Mouse (Mus musculus) neural tube, embryonic 14.5 days (tissue): Measurements from ENCODE around the gene Riok1. TPM values are rescaled to one million over a fixed set of nuclear protein-coding genes. Genes with fewer than 3 reads are reported as not detected.

Experiments
- ATAC-seq: fragments of 200-750 bp; cut with Nextera tagmentation; 2 replicates; pipeline ENCODE4 v1.8.0; 2017; ENCODE audit warnings: low read depth, mild to moderate bottlenecking, moderate TSS enrichment, moderate library complexity
- H3K27ac ChIP-seq: fragments of 300-500 bp; sonication (generic); 2 replicates; pipeline ENCODE4 v1.5.1; 2014; ENCODE audit warnings: low read depth, mild to moderate bottlenecking, control low read depth, low read length, moderate library complexity, mixed read lengths
- H3K27me3 ChIP-seq: fragments of 300-500 bp; sonication (generic); 2 replicates; pipeline ENCODE4 v1.6.1; 2014; ENCODE audit warnings: low read length; ENCODE audit not compliant: control insufficient read depth, insufficient read depth
- H3K36me3 ChIP-seq: fragments of 300-500 bp; sonication (generic); 2 replicates; pipeline ENCODE4 v1.6.1; 2014; ENCODE audit warnings: low read length, mixed read lengths; ENCODE audit not compliant: control insufficient read depth, insufficient read depth
- H3K4me1 ChIP-seq: fragments of 300-500 bp; sonication (generic); 2 replicates; pipeline ENCODE4 v1.6.1; 2014; ENCODE audit warnings: low read length; ENCODE audit not compliant: control insufficient read depth, insufficient read depth
- H3K4me2 ChIP-seq: fragments of 300-500 bp; sonication (generic); 2 replicates; pipeline ENCODE4 v1.6.1; 2014; ENCODE audit warnings: mild to moderate bottlenecking, low read depth, low read length, control low read depth
- H3K4me3 ChIP-seq: fragments of 300-500 bp; sonication (generic); 2 replicates; pipeline ENCODE4 v1.5.1; 2014; ENCODE audit warnings: low read depth, low read length, control low read depth, mixed read lengths
- H3K9ac ChIP-seq: fragments of 300-500 bp; sonication (generic); replicated peaks from 2 replicates; pipeline ENCODE4 v1.6.1; 2014; ENCODE audit warnings: low read depth, mild to moderate bottlenecking, control low read depth, low read length, mixed read lengths
- H3K9me3 ChIP-seq: fragments of 300-500 bp; sonication (generic); 2 replicates; pipeline ENCODE4 v1.6.1; 2016; ENCODE audit warnings: low read length; ENCODE audit not compliant: control insufficient read depth
- WGBS: fragments of 180-500 bp; shearing (Covaris S2); extraction: QIAGEN DNeasy Blood & Tissue Kit; methylation state at CpG from one replicate; pipeline ENCODE4 v1.1.7; 2014; 5-methylcytosine and 5-hydroxymethylcytosine counted together
- polyA plus RNA-seq: library from polyadenylated mRNA; unstranded; fragments of >200 nt; fragmentation: Nextera tagmentation; extraction: Ambion mirVana; gene quantifications from 2 replicates; pipeline ENCODE4 v1.2.1, GENCODE M21; 2014

Riok1 gene
- polyA plus RNA-seq, 1 experiment from 2014 or later: 57.5 TPM

DNA sequence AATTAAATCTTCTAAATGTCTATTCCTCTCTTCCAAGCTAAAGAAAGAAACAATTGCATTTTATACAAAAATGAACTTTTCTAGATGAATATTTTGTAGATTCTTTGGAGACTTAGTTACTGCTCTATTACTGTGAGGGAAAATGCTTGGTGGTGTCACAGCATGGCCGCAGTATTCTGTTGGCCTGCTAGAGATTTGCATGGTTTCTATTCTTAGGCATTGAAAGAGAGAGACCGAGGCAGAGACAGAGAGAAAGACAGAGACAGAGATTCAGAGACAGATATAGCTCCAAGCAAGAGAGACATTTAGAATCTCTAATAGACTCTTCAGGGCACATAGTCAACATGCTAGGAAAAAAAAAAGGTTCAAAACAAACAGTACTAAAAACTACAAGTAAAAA lies 28.8 kb upstream of the Riok1 start:
- no peak overlapping the region for H3K4me3 ChIP-seq
- no peaks in the 10 kb centered on the region for H3K36me3 ChIP-seq
- WGBS: 90% methylated on average over 2 of the region's 2 CpGs
- H3K9ac ChIP-seq: no peak overlapping the region
- ATAC-seq: no peak
- H3K4me2 ChIP-seq: no peak overlapping the region
- H3K27me3 ChIP-seq: no peaks in the 10 kb centered on the region
- H3K4me1 ChIP-seq: no peaks in the 10 kb centered on the region
- H3K9me3 ChIP-seq: no peaks in the 10 kb centered on the region
- H3K27ac ChIP-seq: no peak overlapping the region

GRCm38 (mm10) chr13:38009721-38010408 lies 26.9 kb upstream of the Riok1 start:
- H3K27ac ChIP-seq: no peak overlapping the region
- no peaks in the 10 kb centered on the region for H3K4me1 ChIP-seq
- H3K9ac ChIP-seq: no peak overlapping the region
- ATAC-seq: no peak
- no peak overlapping the region for H3K4me3 ChIP-seq
- no peaks in the 10 kb centered on the region for H3K36me3 ChIP-seq
- H3K9me3 ChIP-seq: no peaks in the 10 kb centered on the region
- no peaks in the 10 kb centered on the region for H3K27me3 ChIP-seq
- no peak overlapping the region for H3K4me2 ChIP-seq
- WGBS: 96% methylated on average over 5 of the region's 5 CpGs

DNA sequence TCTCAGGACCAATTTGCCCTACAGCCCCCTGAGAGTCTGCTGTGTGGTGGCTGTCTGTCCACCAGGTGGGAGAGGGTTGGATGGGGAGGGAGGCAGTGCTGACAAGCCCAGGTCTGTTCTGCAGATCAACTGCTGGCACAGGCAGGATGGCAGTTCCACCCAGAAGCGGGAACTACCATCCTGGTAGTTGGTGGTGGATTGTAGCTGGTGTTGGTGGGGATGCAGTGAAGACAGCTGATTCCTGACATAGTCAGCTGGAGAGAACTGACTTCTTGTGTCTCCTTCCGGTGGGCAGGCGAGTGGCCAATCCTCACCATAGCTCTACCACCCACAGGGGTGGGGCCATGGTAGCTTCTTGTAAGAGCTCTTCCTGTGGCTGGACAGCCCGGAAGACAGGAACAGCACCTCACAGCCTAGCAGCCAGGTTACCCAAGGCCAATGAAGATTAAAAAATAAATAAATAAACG lies 26.3 kb upstream of the Riok1 start:
- Histone ChIP-seq H3K4me2 (no peak overlapping the region), H3K4me3 (no peak overlapping the region), H3K36me3 (no peaks in the 10 kb centered on the region), H3K27ac (no peak overlapping the region), H3K9me3 (no peaks in the 10 kb centered on the region), H3K9ac (no peak overlapping the region), H3K4me1 (no peaks in the 10 kb centered on the region), H3K27me3 (no peaks in the 10 kb centered on the region)
- ATAC-seq: no peak
- WGBS: 84% methylated on average over 5 of the region's 5 CpGs

DNA sequence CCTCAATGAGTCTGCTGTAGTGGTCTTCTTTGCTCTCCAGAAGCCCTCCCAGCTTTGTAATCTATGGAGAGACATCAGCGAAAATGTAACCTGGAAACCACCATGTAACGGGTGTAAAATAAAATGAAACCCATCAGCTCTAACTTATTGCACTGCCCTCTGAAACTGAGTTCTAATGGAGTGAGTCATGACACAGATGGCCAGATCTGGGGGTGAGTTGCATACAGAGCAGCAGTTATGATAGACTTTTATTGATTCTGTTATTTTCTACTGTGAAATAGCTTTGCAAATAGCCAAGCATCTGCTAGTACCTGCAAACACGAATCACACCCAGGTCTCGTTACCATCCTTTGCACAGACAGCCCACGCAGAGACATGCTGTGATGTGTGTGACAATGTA lies 24.4 kb upstream of the Riok1 start:
- no peak overlapping the region for H3K9ac ChIP-seq
- H3K4me2 ChIP-seq: no peak overlapping the region
- H3K27ac ChIP-seq: no peak overlapping the region
- H3K9me3 ChIP-seq: no peaks in the 10 kb centered on the region
- no peak for ATAC-seq
- WGBS: 81% methylated on average over 5 of the region's 5 CpGs
- H3K27me3 ChIP-seq: no peaks in the 10 kb centered on the region
- no peaks in the 10 kb centered on the region for H3K4me1 ChIP-seq
- H3K4me3 ChIP-seq: no peak overlapping the region
- H3K36me3 ChIP-seq: no peaks in the 10 kb centered on the region

- WGBS: 93% methylated on average over 4 of the region's 4 CpGs
- Histone ChIP-seq H3K4me1 (no peaks in the 10 kb centered on the region), H3K9me3 (no peaks in the 10 kb centered on the region), H3K4me3 (no peak overlapping the region), H3K27ac (no peak overlapping the region), H3K9ac (no peak overlapping the region), H3K4me2 (no peak overlapping the region), H3K36me3 (no peaks in the 10 kb centered on the region), H3K27me3 (no peaks in the 10 kb centered on the region)
- no peak for ATAC-seq
These were observed 21.2 kb upstream of the Riok1 start for GRCm38 (mm10) chr13:38015591-38015990.

GRCm38 (mm10) chr13:38018791-38019190 lies 18.0 kb upstream of the Riok1 start:
- Histone ChIP-seq H3K4me2 (no peak overlapping the region), H3K4me3 (no peak overlapping the region), H3K9me3 (no peaks in the 10 kb centered on the region), H3K4me1 (no peaks in the 10 kb centered on the region), H3K36me3 (no peaks in the 10 kb centered on the region), H3K9ac (no peak overlapping the region), H3K27ac (no peak overlapping the region), H3K27me3 (no peaks in the 10 kb centered on the region)
- ATAC-seq: no peak
- WGBS: 79% methylated on average over 3 of the region's 3 CpGs

GRCm38 (mm10) chr13:38025874-38026273 lies 10.9 kb upstream of the Riok1 start:
- Histone ChIP-seq H3K4me3 (no peak overlapping the region), H3K4me1 (no peaks in the 10 kb centered on the region), H3K27me3 (no peaks in the 10 kb centered on the region), H3K36me3 (no peaks in the 10 kb centered on the region), H3K9ac (no peak overlapping the region), H3K4me2 (no peak overlapping the region), H3K9me3 (no peaks in the 10 kb centered on the region), H3K27ac (no peak overlapping the region)
- 44% methylated on average over 4 of the region's 4 CpGs for whole genome bisulfite sequencing
- no peak for ATAC-seq

DNA sequence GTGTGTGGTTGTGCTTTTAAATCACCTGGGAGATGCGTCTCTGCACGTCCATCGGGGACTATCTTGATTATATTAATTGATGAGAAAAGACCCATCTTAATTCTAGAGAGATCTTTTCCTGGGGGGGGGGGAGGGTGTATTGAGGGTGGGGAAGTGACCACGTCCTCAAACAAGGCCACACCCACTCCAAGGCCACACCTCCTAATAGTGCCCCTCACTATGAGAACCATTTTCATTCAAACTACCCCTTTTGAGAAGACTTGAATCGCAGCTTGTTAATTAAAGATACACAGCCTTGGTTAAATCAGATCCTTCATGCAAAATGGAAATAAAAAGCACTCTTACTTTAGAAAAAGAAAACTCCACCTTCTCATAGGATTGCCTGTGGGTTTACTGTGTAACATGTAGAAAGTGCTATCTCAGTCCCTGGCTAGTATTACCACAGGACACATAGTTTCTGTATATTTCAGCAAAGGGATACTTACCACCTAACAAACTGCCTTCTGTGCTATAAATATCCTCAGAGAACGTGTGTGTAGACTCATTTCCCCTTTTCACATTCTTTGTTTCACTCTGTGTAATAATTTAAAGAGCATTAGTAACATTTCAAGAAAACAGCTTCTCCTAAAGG lies 9.1 kb upstream of the Riok1 start:
- Histone ChIP-seq H3K9me3 (no peaks in the 10 kb centered on the region), H3K9ac (no peak overlapping the region), H3K27me3 (no peaks in the 10 kb centered on the region), H3K4me2 (no peak overlapping the region), H3K27ac (no peak overlapping the region), H3K4me1 (no peaks in the 10 kb centered on the region), H3K4me3 (no peak overlapping the region), H3K36me3 (no peaks in the 10 kb centered on the region)
- ATAC-seq: no peak
- 65% methylated on average over 6 of the region's 6 CpGs for WGBS

DNA sequence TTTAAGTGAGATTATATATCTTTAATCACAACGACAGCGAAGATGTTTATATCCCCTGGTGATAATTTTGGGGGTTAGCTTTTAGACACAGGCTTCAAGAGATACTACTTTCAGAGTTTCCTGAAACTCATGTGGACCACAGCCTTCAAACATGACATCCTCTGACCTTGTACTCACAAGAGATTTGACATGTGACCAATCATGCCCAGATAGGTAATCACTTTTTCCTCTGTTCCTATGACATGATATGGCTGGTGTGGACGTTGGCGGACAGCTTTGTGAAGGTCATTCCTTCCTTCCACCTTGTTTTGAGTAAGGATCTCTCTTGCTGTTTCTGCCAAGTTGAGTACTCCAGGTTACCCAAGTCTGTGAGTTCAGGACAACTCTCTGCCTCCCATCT lies 8.4 kb upstream of the Riok1 start:
- no peaks in the 10 kb centered on the region for H3K4me1 ChIP-seq
- no peak for ATAC-seq
- H3K27ac ChIP-seq: no peak overlapping the region
- H3K27me3 ChIP-seq: no peaks in the 10 kb centered on the region
- no peak overlapping the region for H3K4me3 ChIP-seq
- H3K36me3 ChIP-seq: no peaks in the 10 kb centered on the region
- WGBS: 83% methylated on average over 4 of the region's 4 CpGs
- no peak overlapping the region for H3K9ac ChIP-seq
- no peak overlapping the region for H3K4me2 ChIP-seq
- no peaks in the 10 kb centered on the region for H3K9me3 ChIP-seq
